Mouse (Mus musculus) fat pad, adult 2 months (tissue): ENCODE measurements around the gene OR5BS1P.
"Not testable (repeated sequence)": the region's sequence is repeated elsewhere in the genome, so short reads cannot be mapped to it uniquely, and the experiment has no call there.

Source experiments
- DNase-seq: peaks from one replicate; pipeline ENCODE4 v3.0.0-alpha.2; 2011; ENCODE audit warnings: low read depth, low spot score; ENCODE audit errors: extremely low read depth

Gene OR5BS1P

GRCm38 (mm10) chr15:98504514-98504913 is 34.8 kb downstream of the OR5BS1P start:
- no peak for DNase-seq

GRCm38 (mm10) chr15:98506253-98506957 is 36.7 kb downstream of the OR5BS1P start:
- no peak for DNase-seq

GRCm38 (mm10) chr15:98507321-98507720 is 37.6 kb downstream of the OR5BS1P start:
- DNase-seq: no peak

- no peak for DNase-seq
These were observed 39.7 kb downstream of the OR5BS1P start for GRCm38 (mm10) chr15:98509387-98509786.

GRCm38 (mm10) chr15:98510438-98511385 is 41.0 kb downstream of the OR5BS1P start:
- DNase-seq: no peak

GRCm38 (mm10) chr15:98511386-98511928 is 41.8 kb downstream of the OR5BS1P start:
- no peak for DNase-seq

- no peak for DNase-seq
These were observed 42.5 kb downstream of the OR5BS1P start for GRCm38 (mm10) chr15:98512232-98512631.

- DNase-seq: no peak
These were observed 43.2 kb downstream of the OR5BS1P start for GRCm38 (mm10) chr15:98512799-98513321.

- DNase-seq: not testable (repeated sequence)
These were observed 44.0 kb downstream of the OR5BS1P start for GRCm38 (mm10) chr15:98513676-98514075.

GRCm38 (mm10) chr15:98514146-98514545 is 44.5 kb downstream of the OR5BS1P start:
- no peak for DNase-seq

GRCm38 (mm10) chr15:98514845-98515244 is 45.1 kb downstream of the OR5BS1P start:
- DNase-seq: not testable (repeated sequence)

- DNase-seq: no peak
These were observed 48.0 kb downstream of the OR5BS1P start for GRCm38 (mm10) chr15:98517380-98518355.

- DNase-seq: no peak
These were observed 51.5 kb downstream of the OR5BS1P start for GRCm38 (mm10) chr15:98521245-98521644.

GRCm38 (mm10) chr15:98526057-98526456 is 56.4 kb downstream of the OR5BS1P start:
- DNase-seq: no peak

- no peak for DNase-seq
These were observed 57.5 kb downstream of the OR5BS1P start for GRCm38 (mm10) chr15:98527056-98527771.

- DNase-seq: no peak
These were observed 58.4 kb downstream of the OR5BS1P start for GRCm38 (mm10) chr15:98528066-98528563.
